Mouse (Mus musculus): ENCODE results near the gene Rab14. TPM values are rescaled to one million over a fixed set of nuclear protein-coding genes. Genes with fewer than 3 reads are reported as not detected.

Gene Rab14
- polyA plus RNA-seq, 1 experiment = 102 TPM

DNA sequence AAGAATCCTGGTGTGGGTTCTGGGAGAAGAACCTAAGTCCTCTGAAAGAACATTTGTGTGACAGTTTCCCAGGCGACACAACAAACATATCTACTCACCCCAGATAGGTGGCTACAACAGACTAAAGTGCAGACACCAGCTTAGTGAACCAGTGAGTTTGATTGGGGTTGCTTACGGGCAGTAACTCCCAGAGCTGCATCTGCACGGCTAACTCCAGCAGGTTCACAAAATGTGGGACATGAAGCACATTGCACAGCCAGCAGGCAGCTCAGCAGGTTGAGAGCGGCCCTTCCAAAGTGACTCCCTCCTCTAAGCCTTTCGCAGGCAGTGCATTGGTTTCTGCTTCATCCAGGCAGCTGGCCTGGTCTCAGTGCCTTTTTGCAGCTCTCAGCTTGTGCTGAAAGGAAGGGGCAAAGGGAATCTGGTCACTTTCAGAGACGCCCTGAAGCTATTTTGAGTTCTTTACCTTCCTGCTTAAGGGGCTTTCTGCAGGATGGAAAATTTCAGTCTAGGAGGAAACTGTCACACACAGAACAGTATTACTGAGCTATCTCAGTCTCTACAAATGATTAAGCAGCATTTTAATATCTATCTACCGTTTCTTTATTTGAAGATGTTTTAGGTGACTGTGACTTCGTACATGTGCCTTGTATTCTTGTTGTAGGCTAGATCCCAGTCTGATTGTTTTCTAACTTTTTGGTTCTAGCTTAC, 46.9 kb downstream of the Rab14 start:
- no peaks in the 10 kb centered on the region for H3K79me2 ChIP-seq (ENCODE audit: control insufficient read depth, insufficient read depth)
- no peak overlapping the region for H3K4me3 ChIP-seq
- no peak overlapping the region for H3ac ChIP-seq (ENCODE audit: control insufficient read depth, insufficient read length)
- peaks cover 56% of the 10 kb centered on the region for H3K36me3 ChIP-seq (ENCODE audit: control insufficient read depth, insufficient read depth)
- TF ChIP-seq REST (IDR thresholded peaks at IDR 0.05; ENCODE audit: insufficient read depth, insufficient read length) = no peak
- TF ChIP-seq USF1 (IDR thresholded peaks at IDR 0.05; ENCODE audit: low read depth) = no peak
- TF ChIP-seq CEBPB (IDR thresholded peaks at IDR 0.05; ENCODE audit: insufficient read depth, poor library complexity, severe bottlenecking) = no peak
- H3K27me3 ChIP-seq (ENCODE audit: control insufficient read depth, insufficient read depth, insufficient read length) = no peaks in the 10 kb centered on the region
- no peak overlapping the region for H3K4me2 ChIP-seq (ENCODE audit: low read depth)

DNA sequence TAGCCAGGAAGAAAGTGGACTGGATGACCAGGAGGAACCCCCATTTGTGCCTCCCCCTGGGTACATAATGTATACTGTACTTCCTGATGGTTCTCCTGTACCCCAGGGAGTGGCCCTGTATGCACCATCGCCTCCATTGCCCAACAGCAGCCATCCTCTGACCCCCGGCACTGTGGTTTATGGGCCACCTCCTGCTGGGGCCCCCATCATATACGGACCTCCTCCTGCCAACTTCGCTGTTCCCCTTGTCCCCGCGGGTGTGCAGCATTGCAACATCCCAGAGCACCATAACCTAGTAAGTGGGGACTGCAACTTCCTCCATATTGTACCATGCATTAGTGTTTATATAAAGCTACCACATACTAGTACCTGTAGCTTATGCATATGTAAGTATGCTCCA, 47.7 kb downstream of the Rab14 start:
- no peak overlapping the region for H3ac ChIP-seq (ENCODE audit: control insufficient read depth, insufficient read length)
- TF ChIP-seq TCF3 (IDR thresholded peaks at IDR 0.05; ENCODE audit: insufficient read length, low read depth) = no peak
- TF ChIP-seq MAX (IDR thresholded peaks at IDR 0.05; ENCODE audit: low read depth) = no peak
- TF ChIP-seq MYOD1 (IDR thresholded peaks at IDR 0.05; ENCODE audit: control insufficient read depth in 1 of 3, insufficient read length in 2 of 3, low read depth in 2 of 3) = no peak
- no peak for TF ChIP-seq TCF12 (IDR thresholded peaks at IDR 0.05; ENCODE audit: insufficient read depth, poor library complexity, severe bottlenecking)
- no peak for TF ChIP-seq REST (IDR thresholded peaks at IDR 0.05; ENCODE audit: insufficient read depth, insufficient read length)
- TF ChIP-seq POLR2AphosphoS2 (IDR thresholded peaks at IDR 0.05; ENCODE audit: insufficient read length, low read depth) = no peak
- no peak for TF ChIP-seq E2F4 (IDR thresholded peaks at IDR 0.05; ENCODE audit: insufficient read depth)
- no peak for TF ChIP-seq USF1 (IDR thresholded peaks at IDR 0.05; ENCODE audit: low read depth)
- no peak for TF ChIP-seq CEBPB (IDR thresholded peaks at IDR 0.05; ENCODE audit: insufficient read depth, poor library complexity, severe bottlenecking)
- no peak for TF ChIP-seq POLR2A (IDR thresholded peaks at IDR 0.05; ENCODE audit: insufficient read length, low read depth)
- TF ChIP-seq MYOG (IDR thresholded peaks at IDR 0.05; ENCODE audit: control insufficient read depth in 1 of 3, insufficient read depth in 1 of 3, insufficient read length in 2 of 3, low read depth in 2 of 3) = no peak
- no peak for TF ChIP-seq SRF (IDR thresholded peaks at IDR 0.05; ENCODE audit: control insufficient read depth, insufficient read length, low read depth)
- H3K79me2 ChIP-seq (ENCODE audit: control insufficient read depth, insufficient read depth) = no peaks in the 10 kb centered on the region
- H3K27me3 ChIP-seq (ENCODE audit: control insufficient read depth, insufficient read depth, insufficient read length) = no peaks in the 10 kb centered on the region
- peaks cover 53% of the 10 kb centered on the region for H3K36me3 ChIP-seq (ENCODE audit: control insufficient read depth, insufficient read depth)
- H3K4me3 ChIP-seq = no peak overlapping the region
- H3K4me2 ChIP-seq (ENCODE audit: low read depth) = no peak overlapping the region

- Histone ChIP-seq H3K79me2 (ENCODE audit: control insufficient read depth, insufficient read depth) (no peaks in the 10 kb centered on the region), H3K36me3 (ENCODE audit: control insufficient read depth, insufficient read depth) (peaks cover 54% of the 10 kb centered on the region)
- TF ChIP-seq SRF (IDR thresholded peaks at IDR 0.05; ENCODE audit: control insufficient read depth, insufficient read length, low read depth) (no peak), MYOG (IDR thresholded peaks at IDR 0.05; ENCODE audit: control insufficient read depth in 1 of 3, insufficient read depth in 1 of 3, insufficient read length in 2 of 3, low read depth in 2 of 3) (no peak), USF1 (IDR thresholded peaks at IDR 0.05; ENCODE audit: low read depth) (no peak), TCF12 (IDR thresholded peaks at IDR 0.05; ENCODE audit: insufficient read depth, poor library complexity, severe bottlenecking) (no peak), E2F4 (IDR thresholded peaks at IDR 0.05; ENCODE audit: insufficient read depth) (no peak), MAX (IDR thresholded peaks at IDR 0.05; ENCODE audit: low read depth) (no peak), POLR2A (IDR thresholded peaks at IDR 0.05; ENCODE audit: insufficient read length, low read depth) (no peak), CEBPB (IDR thresholded peaks at IDR 0.05; ENCODE audit: insufficient read depth, poor library complexity, severe bottlenecking) (no peak), TCF3 (IDR thresholded peaks at IDR 0.05; ENCODE audit: insufficient read length, low read depth) (no peak), REST (IDR thresholded peaks at IDR 0.05; ENCODE audit: insufficient read depth, insufficient read length) (no peak), POLR2AphosphoS2 (IDR thresholded peaks at IDR 0.05; ENCODE audit: insufficient read length, low read depth) (no peak), MYOD1 (IDR thresholded peaks at IDR 0.05; ENCODE audit: control insufficient read depth in 1 of 3, insufficient read length in 2 of 3, low read depth in 2 of 3) (no peak)
Measured at GRCm38 (mm10) chr2:35151303-35151882, 49.5 kb downstream of the Rab14 start.

GRCm38 (mm10) chr2:35148806-35149205, 52.1 kb downstream of the Rab14 start:
- Histone ChIP-seq H3K36me3 (ENCODE audit: control insufficient read depth, insufficient read depth) (peaks cover 58% of the 10 kb centered on the region), H3ac (ENCODE audit: control insufficient read depth, insufficient read length) (no peak overlapping the region), H3K4me3 (no peak overlapping the region), H3K79me2 (ENCODE audit: control insufficient read depth, insufficient read depth) (no peaks in the 10 kb centered on the region), H3K27me3 (ENCODE audit: control insufficient read depth, insufficient read depth, insufficient read length) (no peaks in the 10 kb centered on the region), H3K4me2 (ENCODE audit: low read depth) (no peak overlapping the region)
- TF ChIP-seq REST (IDR thresholded peaks at IDR 0.05; ENCODE audit: insufficient read depth, insufficient read length) = no peak
- TF ChIP-seq CEBPB (IDR thresholded peaks at IDR 0.05; ENCODE audit: insufficient read depth, poor library complexity, severe bottlenecking) = no peak
- TF ChIP-seq SRF (IDR thresholded peaks at IDR 0.05; ENCODE audit: control insufficient read depth, insufficient read length, low read depth) = no peak
- no peak for TF ChIP-seq POLR2A (IDR thresholded peaks at IDR 0.05; ENCODE audit: insufficient read length, low read depth)
- no peak for TF ChIP-seq TCF12 (IDR thresholded peaks at IDR 0.05; ENCODE audit: insufficient read depth, poor library complexity, severe bottlenecking)
- TF ChIP-seq USF1 (IDR thresholded peaks at IDR 0.05; ENCODE audit: low read depth) = no peak
- TF ChIP-seq POLR2AphosphoS2 (IDR thresholded peaks at IDR 0.05; ENCODE audit: insufficient read length, low read depth) = no peak
- TF ChIP-seq TCF3 (IDR thresholded peaks at IDR 0.05; ENCODE audit: insufficient read length, low read depth) = no peak
- no peak for TF ChIP-seq E2F4 (IDR thresholded peaks at IDR 0.05; ENCODE audit: insufficient read depth)
- no peak for TF ChIP-seq MYOG (IDR thresholded peaks at IDR 0.05; ENCODE audit: control insufficient read depth in 1 of 3, insufficient read depth in 1 of 3, insufficient read length in 2 of 3, low read depth in 2 of 3)
- TF ChIP-seq MYOD1 (IDR thresholded peaks at IDR 0.05; ENCODE audit: control insufficient read depth in 1 of 3, insufficient read length in 2 of 3, low read depth in 2 of 3) = no peak
- TF ChIP-seq MAX (IDR thresholded peaks at IDR 0.05; ENCODE audit: low read depth) = no peak

More at GRCm38 (mm10) chr2:35151303-35151882, 49.5 kb downstream of the Rab14 start:
- Histone ChIP-seq H3K4me3 (no peak overlapping the region), H3K27me3 (ENCODE audit: control insufficient read depth, insufficient read depth, insufficient read length) (no peaks in the 10 kb centered on the region), H3K4me2 (ENCODE audit: low read depth) (no peak overlapping the region), H3ac (ENCODE audit: control insufficient read depth, insufficient read length) (no peak overlapping the region)
